Mouse (Mus musculus): ENCODE measurements around the gene Ugt2b37.
"Not testable (repeated sequence)": the region's sequence is repeated elsewhere in the genome, so short reads cannot be mapped to it uniquely, and the experiment has no call there.

Gene Ugt2b37

GRCm38 (mm10) chr5:87254676-87255075, at the start of gene Ugt2b37:
Ugt2b37 (minus strand) TSS chr5:87254804.
- not testable (repeated sequence) for H3K27me3 ChIP-seq (ENCODE audit: insufficient read depth, low read length); H3K9me3 ChIP-seq (ENCODE audit: low read length); H3K36me3 ChIP-seq (ENCODE audit: insufficient read depth, low read length); H3K4me3 ChIP-seq (replicated peaks; ENCODE audit: low read length); H3K4me1 ChIP-seq (replicated peaks; ENCODE audit: low read depth, low read length)

GRCm38 (mm10) chr5:87286180-87286579, 31.6 kb upstream of the Ugt2b37 start:
- H3K4me3 ChIP-seq (replicated peaks; ENCODE audit: low read length); H3K27me3 ChIP-seq (ENCODE audit: insufficient read depth, low read length); H3K36me3 ChIP-seq (ENCODE audit: insufficient read depth, low read length); H3K4me1 ChIP-seq (replicated peaks; ENCODE audit: low read depth, low read length): not testable (repeated sequence)
- peaks cover 23% of the 10 kb centered on the region for H3K9me3 ChIP-seq (ENCODE audit: low read length)

- not testable (repeated sequence) for H3K36me3 ChIP-seq (ENCODE audit: insufficient read depth, low read length); H3K4me1 ChIP-seq (replicated peaks; ENCODE audit: low read depth, low read length); H3K4me3 ChIP-seq (replicated peaks; ENCODE audit: low read length); H3K27me3 ChIP-seq (ENCODE audit: insufficient read depth, low read length)
- peaks cover 64% of the 10 kb centered on the region for H3K9me3 ChIP-seq (ENCODE audit: low read length)
Measured at GRCm38 (mm10) chr5:87275986-87276385, 21.4 kb upstream of the Ugt2b37 start.

- Histone ChIP-seq H3K4me3 (replicated peaks; ENCODE audit: low read length) (no peak overlapping the region), H3K27me3 (ENCODE audit: insufficient read depth, low read length) (no peaks in the 10 kb centered on the region), H3K36me3 (ENCODE audit: insufficient read depth, low read length) (no peaks in the 10 kb centered on the region), H3K4me1 (replicated peaks; ENCODE audit: low read depth, low read length) (no peaks in the 10 kb centered on the region), H3K9me3 (ENCODE audit: low read length) (peaks cover 60% of the 10 kb centered on the region)
- TF ChIP-seq NANOG (IDR thresholded peaks at IDR 0.05; ENCODE audit: borderline replicate concordance, low read length) (no peak), CTCF (conservative IDR thresholded peaks at IDR 0.05; ENCODE audit: low read length) (no peak), POU5F1 (IDR thresholded peaks at IDR 0.05; ENCODE audit: borderline replicate concordance, low read length) (no peak)
Measured at GRCm38 (mm10) chr5:87275581-87275980, 21.0 kb upstream of the Ugt2b37 start.

- Histone ChIP-seq H3K4me3 (replicated peaks; ENCODE audit: low read length) (no peak overlapping the region), H3K9me3 (ENCODE audit: low read length) (no peaks in the 10 kb centered on the region), H3K4me1 (replicated peaks; ENCODE audit: low read depth, low read length) (no peaks in the 10 kb centered on the region), H3K36me3 (ENCODE audit: insufficient read depth, low read length) (no peaks in the 10 kb centered on the region), H3K27me3 (ENCODE audit: insufficient read depth, low read length) (no peaks in the 10 kb centered on the region)
- TF ChIP-seq POU5F1 (IDR thresholded peaks at IDR 0.05; ENCODE audit: borderline replicate concordance, low read length): no peak
- no peak for TF ChIP-seq CTCF (conservative IDR thresholded peaks at IDR 0.05; ENCODE audit: low read length)
- no peak for TF ChIP-seq NANOG (IDR thresholded peaks at IDR 0.05; ENCODE audit: borderline replicate concordance, low read length)
Measured at GRCm38 (mm10) chr5:87255831-87256230, 1.2 kb upstream of the Ugt2b37 start.

GRCm38 (mm10) chr5:87242140-87242539, 12.5 kb downstream of the Ugt2b37 start:
- not testable (repeated sequence) for H3K4me1 ChIP-seq (replicated peaks; ENCODE audit: low read depth, low read length); H3K4me3 ChIP-seq (replicated peaks; ENCODE audit: low read length); H3K36me3 ChIP-seq (ENCODE audit: insufficient read depth, low read length); H3K9me3 ChIP-seq (ENCODE audit: low read length); H3K27me3 ChIP-seq (ENCODE audit: insufficient read depth, low read length)

- not testable (repeated sequence) for H3K4me1 ChIP-seq (replicated peaks; ENCODE audit: low read depth, low read length); H3K9me3 ChIP-seq (ENCODE audit: low read length); H3K4me3 ChIP-seq (replicated peaks; ENCODE audit: low read length); H3K27me3 ChIP-seq (ENCODE audit: insufficient read depth, low read length); H3K36me3 ChIP-seq (ENCODE audit: insufficient read depth, low read length)
Measured at GRCm38 (mm10) chr5:87196430-87196829, 58.2 kb downstream of the Ugt2b37 start.
